Mouse (Mus musculus) colon, adult 2 months (tissue): ENCODE results near the gene Tsx. TPM values are rescaled to one million over a fixed set of nuclear protein-coding genes. Genes with fewer than 3 reads are reported as not detected.

ENCODE experiments used
- polyA plus RNA-seq: library from polyadenylated mRNA; depleted of rRNA; stranded (reverse); fragments of >200 nt; gene quantifications from 2 replicates; pipeline ENCODE4 v1.2.3, GENCODE M21; 2012; rRNA removed

Tsx gene
- polyA plus RNA-seq = not detected in 2 replicates

GRCm38 (mm10) chrX:103414167-103414566 lies at the start of gene Tsx:
TSS of gene Tsx (plus strand) at chrX:103414467.

GRCm38 (mm10) chrX:103421710-103422109 lies 7.4 kb downstream of the Tsx start, which contains the start of gene Gm26992:
TSS of gene Gm26992 (plus strand) at chrX:103422010.

Other genes starting within 250 kb of the Tsx start
- gene Nap1l2, start 227.8 kb upstream of the Tsx start, polyA plus RNA-seq = 0.05 and 0.06 TPM in 2 replicates
- not detected in 2 replicates for gene Cdx4, start 93.1 kb upstream of the Tsx start, polyA plus RNA-seq
- 0.27 and 0.38 TPM in 2 replicates for gene Chic1, start 58.0 kb upstream of the Tsx start, polyA plus RNA-seq
- not detected in 2 replicates for gene Gm26992, start 7.5 kb downstream of the Tsx start, polyA plus RNA-seq
- not detected in 2 replicates for gene Zcchc13, start 216.1 kb downstream of the Tsx start, polyA plus RNA-seq